Mouse (Mus musculus) cerebellum, adult (tissue): ENCODE data around the gene Stat2.
A peak's percentile ranks its signal among the peaks of the same experiment; 100 is the strongest.

Experiments
- ATAC-seq: cut with Nextera tagmentation; 2 replicates; pipeline ENCODE4 v1.9.2; 2017; ENCODE audit warnings: mild to moderate bottlenecking, moderate library complexity, mixed read lengths; ENCODE audit not compliant: insufficient number of reproducible peaks, low FRiP score, low TSS enrichment

Stat2 gene

GRCm38 (mm10) chr10:128337306-128338181 is 67.2 kb downstream of the Stat2 start, which contains the start of gene Cs:
Cs (plus strand) TSS chr10:128337734.
- ATAC-seq = peak; percentile 88

GRCm38 (mm10) chr10:128338415-128338814 is 68.1 kb downstream of the Stat2 start:
- no peak for ATAC-seq

DNA sequence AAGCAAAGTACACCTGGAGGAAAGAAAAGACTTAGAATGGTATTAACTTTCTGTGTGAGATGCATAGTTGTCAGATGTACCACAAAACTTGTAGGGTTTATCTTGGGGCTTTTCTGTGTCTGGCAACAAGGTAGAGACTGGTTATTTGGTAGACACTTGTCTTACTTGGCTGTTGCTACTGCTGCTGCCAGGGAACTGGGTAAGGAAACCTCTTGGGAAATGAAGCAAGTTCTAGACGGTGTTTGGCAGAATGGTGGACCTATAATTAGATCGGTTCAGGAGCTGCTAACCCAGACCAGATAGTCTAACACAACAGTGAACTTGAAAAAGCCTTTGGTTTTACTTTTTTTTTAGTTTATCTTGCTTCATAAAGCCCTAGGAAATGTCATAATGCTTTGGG is 68.6 kb downstream of the Stat2 start:
- no peak for ATAC-seq

GRCm38 (mm10) chr10:128340257-128340656 is 69.9 kb downstream of the Stat2 start:
- ATAC-seq = no peak
